Mouse (Mus musculus) neural tube, embryonic 13.5 days (tissue): ENCODE results near the gene Ubtd2. TPM values are rescaled to one million over a fixed set of nuclear protein-coding genes. Genes with fewer than 3 reads are reported as not detected.
A peak's percentile ranks its signal among the peaks of the same experiment; 100 is the strongest.

Experiments
- ATAC-seq: fragments of 200-750 bp; cut with Nextera tagmentation; 2 replicates; pipeline ENCODE4 v1.8.0; 2017; ENCODE audit warnings: low read depth, mild to moderate bottlenecking, moderate TSS enrichment, moderate library complexity
- H3K27ac ChIP-seq: fragments of 300-500 bp; sonication (generic); replicated peaks from 2 replicates; pipeline ENCODE4 v1.5.1; 2015; ENCODE audit warnings: moderate library complexity, mild to moderate bottlenecking, inconsistent platforms
- H3K27me3 ChIP-seq: fragments of 300-500 bp; sonication (generic); 2 replicates; pipeline ENCODE4 v1.6.1; 2015; ENCODE audit warnings: mild to moderate bottlenecking, inconsistent platforms
- H3K36me3 ChIP-seq: fragments of 300-500 bp; sonication (generic); 2 replicates; pipeline ENCODE4 v1.6.1; 2015; ENCODE audit warnings: mild to moderate bottlenecking, inconsistent platforms
- H3K4me1 ChIP-seq: fragments of 300-500 bp; sonication (generic); replicated peaks from 2 replicates; pipeline ENCODE4 v1.6.1; 2015; ENCODE audit warnings: inconsistent platforms
- H3K4me2 ChIP-seq: fragments of 300-500 bp; sonication (generic); 2 replicates; pipeline ENCODE4 v1.6.1; 2015; ENCODE audit warnings: inconsistent platforms, mild to moderate bottlenecking, moderate library complexity
- H3K4me3 ChIP-seq: fragments of 300-500 bp; sonication (generic); 2 replicates; pipeline ENCODE4 v1.5.1; 2015; ENCODE audit warnings: mild to moderate bottlenecking, inconsistent platforms
- H3K9ac ChIP-seq: fragments of 300-500 bp; sonication (generic); 2 replicates; pipeline ENCODE4 v1.6.1; 2015; ENCODE audit warnings: moderate library complexity, mild to moderate bottlenecking, inconsistent platforms
- H3K9me3 ChIP-seq: fragments of 300-500 bp; sonication (generic); 2 replicates; pipeline ENCODE4 v1.6.1; 2016; ENCODE audit warnings: inconsistent platforms
- WGBS: fragments of 180-500 bp; shearing (Covaris S2); methylation state at CpG from one replicate; pipeline ENCODE4 v1.1.7; 2015; 5-methylcytosine and 5-hydroxymethylcytosine counted together
- polyA plus RNA-seq: library from polyadenylated mRNA; unstranded; fragments of >200 nt; fragmentation: Nextera tagmentation; extraction: Ambion mirVana; gene quantifications from 2 replicates; pipeline ENCODE4 v1.2.1, GENCODE M21; 2015

The Ubtd2 gene
- polyA plus RNA-seq, 1 experiment from 2014 or later = 46.8 TPM

DNA sequence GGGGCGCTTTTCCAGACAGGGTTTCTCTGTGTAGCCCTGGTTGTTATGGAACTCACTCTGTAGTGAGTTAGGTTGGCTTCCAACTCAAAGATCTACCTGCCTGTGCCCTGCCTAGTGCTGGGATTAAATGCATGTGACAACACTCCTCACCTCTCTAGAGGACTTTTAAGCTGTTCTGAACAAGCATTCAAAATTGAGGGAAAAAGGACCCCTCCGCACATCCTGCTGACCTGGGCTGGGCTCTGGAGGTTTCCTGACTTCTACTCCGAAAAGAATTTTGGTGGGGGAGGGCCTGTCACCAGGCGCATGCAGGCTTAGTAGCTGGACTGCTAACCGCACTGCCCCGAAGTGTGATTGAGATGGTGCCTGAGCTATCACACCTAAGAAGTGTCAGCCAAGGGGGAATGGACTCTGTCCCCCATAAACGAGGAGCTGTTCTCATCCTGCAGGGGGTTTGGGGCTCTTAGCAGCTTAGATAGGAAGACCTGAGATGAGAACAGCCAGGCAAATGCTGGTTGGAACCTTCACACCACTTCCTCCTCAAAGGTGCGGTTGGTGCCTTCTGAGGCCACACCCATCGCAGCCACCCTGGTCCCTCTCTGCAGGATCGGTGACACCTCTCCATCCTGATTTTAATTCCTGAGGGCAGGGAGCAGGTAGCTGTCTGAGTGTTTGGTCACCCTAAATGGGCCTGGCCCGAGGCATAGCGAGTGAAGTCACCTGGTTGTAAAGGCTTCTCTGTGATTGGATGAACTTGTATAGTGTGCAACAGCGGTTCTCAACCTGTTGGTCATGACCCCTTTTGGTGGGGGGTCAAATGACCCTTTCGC is 98.4 kb downstream of the Ubtd2 start:
- 76% methylated on average over 14 of the region's 14 CpGs for WGBS
- H3K4me1 ChIP-seq = peaks cover 48% of the 10 kb centered on the region
- H3K9ac ChIP-seq = no peak overlapping the region
- no peaks in the 10 kb centered on the region for H3K27me3 ChIP-seq
- H3K9me3 ChIP-seq = no peaks in the 10 kb centered on the region
- no peak overlapping the region for H3K4me3 ChIP-seq
- no peak overlapping the region for H3K4me2 ChIP-seq
- no peak for ATAC-seq
- no peaks in the 10 kb centered on the region for H3K36me3 ChIP-seq
- H3K27ac ChIP-seq = peak overlapping the region; percentile 70

DNA sequence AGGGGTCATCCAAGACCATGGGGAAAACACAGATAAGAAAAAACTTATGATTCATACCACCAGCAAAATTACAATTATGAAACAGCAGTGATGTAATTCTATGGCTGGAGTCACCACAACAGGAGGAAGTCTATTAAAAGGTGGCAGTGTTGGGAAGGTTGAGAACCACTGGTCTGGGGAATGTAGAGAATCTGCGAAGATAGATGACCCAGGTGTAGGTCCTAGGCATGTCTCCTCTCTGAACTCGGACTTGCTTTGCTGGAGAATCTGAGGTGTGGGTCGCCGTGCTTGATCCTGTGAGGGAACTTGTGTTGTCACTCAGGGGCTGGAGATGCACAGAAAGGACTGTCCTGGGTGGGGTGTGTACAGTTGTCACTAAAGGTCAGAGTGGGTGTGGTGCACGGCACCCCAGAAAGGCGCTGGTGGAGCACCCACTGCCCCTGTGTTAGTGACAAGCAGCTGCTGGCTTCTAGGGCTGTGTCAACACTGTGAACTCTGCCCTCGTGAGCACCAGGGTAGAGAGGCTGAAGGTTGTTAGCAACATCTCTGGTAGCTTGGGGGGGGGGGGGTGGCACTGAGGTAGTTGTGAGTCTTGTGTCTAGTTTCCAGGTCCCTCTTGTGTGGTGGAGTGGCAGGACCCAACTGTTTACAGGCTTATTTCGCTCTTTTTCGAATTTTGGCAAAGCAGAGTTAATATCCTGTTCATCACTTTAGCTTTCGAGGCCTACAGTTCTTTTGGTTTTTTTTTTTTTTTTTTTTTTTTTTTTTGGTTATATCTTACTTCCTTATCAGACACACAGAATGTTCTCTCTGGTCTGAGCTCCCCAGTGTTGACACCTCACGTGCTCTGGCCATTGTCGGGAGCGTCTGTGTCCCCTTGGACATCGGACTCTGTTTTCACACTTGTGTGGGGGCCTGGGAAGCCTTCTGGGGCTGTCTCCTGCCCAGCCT is 99.2 kb downstream of the Ubtd2 start:
- Histone ChIP-seq H3K9me3 (no peaks in the 10 kb centered on the region), H3K36me3 (no peaks in the 10 kb centered on the region), H3K27me3 (no peaks in the 10 kb centered on the region), H3K27ac (no peak overlapping the region), H3K4me3 (no peak overlapping the region), H3K9ac (no peak overlapping the region), H3K4me2 (no peak overlapping the region), H3K4me1 (peaks cover 46% of the 10 kb centered on the region)
- no peak for ATAC-seq
- WGBS = 87% methylated on average over 14 of the region's 14 CpGs

DNA sequence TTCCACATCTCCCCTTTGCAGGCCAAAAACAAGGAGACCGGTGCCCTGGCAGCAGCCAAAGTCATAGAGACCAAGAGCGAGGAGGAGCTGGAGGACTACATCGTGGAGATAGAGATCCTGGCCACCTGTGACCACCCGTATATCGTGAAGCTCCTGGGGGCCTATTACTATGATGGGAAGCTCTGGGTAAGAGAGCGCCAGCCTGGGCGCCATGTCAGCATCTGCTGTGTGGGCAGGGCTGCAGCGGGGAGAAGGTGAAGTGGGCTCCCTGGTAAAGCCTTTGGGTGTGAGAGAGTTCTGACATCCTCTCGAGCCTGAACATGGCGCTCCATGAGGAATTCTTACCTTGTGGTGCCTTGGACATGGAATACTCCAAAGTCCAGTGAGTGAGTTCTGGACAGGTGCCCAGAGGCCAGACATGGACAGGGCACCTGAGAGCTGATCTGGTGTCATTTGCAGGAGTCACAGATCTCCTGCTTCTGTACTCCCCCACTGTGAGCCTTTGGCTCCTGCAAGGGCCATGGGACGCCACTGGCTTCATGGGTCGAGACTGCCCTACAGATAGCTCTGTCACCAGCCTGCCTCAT is 100.0 kb downstream of the Ubtd2 start:
- H3K4me2 ChIP-seq = no peak overlapping the region
- H3K36me3 ChIP-seq = no peaks in the 10 kb centered on the region
- H3K27me3 ChIP-seq = no peaks in the 10 kb centered on the region
- H3K4me3 ChIP-seq = no peak overlapping the region
- no peak overlapping the region for H3K9ac ChIP-seq
- H3K27ac ChIP-seq = no peak overlapping the region
- no peaks in the 10 kb centered on the region for H3K9me3 ChIP-seq
- 92% methylated on average over 12 of the region's 12 CpGs for WGBS
- peaks cover 40% of the 10 kb centered on the region for H3K4me1 ChIP-seq
- ATAC-seq = no peak

DNA sequence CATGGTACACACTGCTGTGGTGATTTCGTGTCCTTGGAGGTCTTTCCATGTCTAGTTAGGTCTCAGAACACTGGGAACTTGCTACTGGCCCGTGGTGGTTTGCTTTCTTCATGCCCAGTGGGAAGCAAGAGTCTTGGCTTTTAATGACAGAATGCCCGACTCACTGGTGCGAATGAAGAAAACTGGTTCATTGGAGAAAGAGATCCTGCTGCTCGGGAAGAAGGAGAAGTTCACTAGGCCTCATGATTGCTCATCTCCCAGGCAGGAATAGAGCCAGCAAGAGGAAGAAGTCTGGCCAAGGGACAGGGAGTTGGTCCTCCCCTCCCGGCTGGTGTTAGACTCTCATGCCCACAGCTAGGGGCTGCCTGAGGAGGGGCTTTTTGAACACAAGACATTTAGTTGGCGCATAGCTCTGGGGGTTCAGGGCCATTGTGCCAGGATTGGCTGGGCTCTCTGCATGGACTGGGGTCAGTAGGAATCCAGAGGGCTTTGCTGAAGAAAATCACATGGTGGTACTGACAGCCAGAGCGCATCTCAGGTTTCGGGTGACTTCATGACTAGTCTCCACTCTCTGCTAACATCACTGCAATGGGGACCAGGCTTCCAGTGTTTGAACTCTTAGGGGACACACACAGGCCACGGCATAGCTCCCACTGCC is 101.3 kb downstream of the Ubtd2 start:
- Histone ChIP-seq H3K4me3 (no peak overlapping the region), H3K27ac (no peak overlapping the region), H3K4me2 (no peak overlapping the region), H3K9me3 (no peaks in the 10 kb centered on the region), H3K27me3 (no peaks in the 10 kb centered on the region), H3K9ac (no peak overlapping the region), H3K36me3 (no peaks in the 10 kb centered on the region), H3K4me1 (peaks cover 29% of the 10 kb centered on the region)
- no peak for ATAC-seq
- 79% methylated on average over 10 of the region's 10 CpGs for WGBS

DNA sequence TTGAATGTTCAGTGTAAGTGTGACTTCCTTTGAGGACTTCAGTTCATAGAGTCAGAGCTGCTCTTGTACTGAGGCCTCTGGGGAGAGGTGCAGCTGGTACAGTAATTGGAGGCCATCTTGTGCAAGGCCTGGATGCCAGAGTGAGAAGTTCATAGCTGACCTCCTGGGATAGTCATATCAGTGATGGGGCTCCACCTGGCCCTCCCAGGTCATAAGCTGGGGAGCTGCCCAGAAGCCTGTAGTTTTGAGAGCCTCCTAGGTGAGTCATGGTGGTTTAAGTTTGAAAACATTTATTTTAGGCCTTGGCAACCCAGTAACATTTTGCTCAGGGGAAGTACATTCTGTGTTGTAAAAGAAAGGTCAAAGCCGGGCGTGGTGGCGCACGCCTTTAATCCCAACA is 102.9 kb downstream of the Ubtd2 start:
- WGBS = 93% methylated on average over 4 of the region's 4 CpGs

DNA sequence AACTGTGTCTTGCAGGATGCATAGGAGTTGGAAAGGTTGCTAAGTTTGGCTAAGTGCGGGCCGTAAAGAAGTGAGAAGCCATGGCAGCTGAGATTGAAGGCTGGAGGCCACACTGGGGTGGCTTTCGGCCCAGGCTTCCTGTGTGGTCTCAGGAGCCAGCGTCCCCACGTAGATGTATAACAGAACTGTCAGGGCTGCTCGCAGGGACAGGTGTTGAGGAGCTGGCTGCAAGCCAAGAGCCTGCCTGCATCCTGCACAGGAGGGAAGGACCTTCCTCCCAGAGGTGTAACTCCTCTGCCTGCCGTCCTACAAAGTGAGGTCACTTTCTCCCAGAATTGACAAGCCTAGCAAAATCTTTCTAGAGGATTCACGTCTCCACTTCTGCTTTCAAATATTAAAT is 103.5 kb downstream of the Ubtd2 start:
- Histone ChIP-seq H3K9ac (no peak overlapping the region), H3K27me3 (no peaks in the 10 kb centered on the region), H3K4me3 (no peak overlapping the region), H3K27ac (no peak overlapping the region), H3K4me1 (peaks cover 27% of the 10 kb centered on the region), H3K9me3 (no peaks in the 10 kb centered on the region), H3K4me2 (no peak overlapping the region), H3K36me3 (no peaks in the 10 kb centered on the region)
- ATAC-seq = no peak
- 53% methylated on average over 8 of the region's 8 CpGs for WGBS

More for the DNA sequence above, 102.9 kb downstream of the Ubtd2 start:
- no peak overlapping the region for H3K9ac ChIP-seq
- H3K4me3 ChIP-seq = no peak overlapping the region
- peaks cover 27% of the 10 kb centered on the region for H3K4me1 ChIP-seq
- H3K27ac ChIP-seq = no peak overlapping the region
- no peaks in the 10 kb centered on the region for H3K27me3 ChIP-seq
- H3K9me3 ChIP-seq = no peaks in the 10 kb centered on the region
- H3K36me3 ChIP-seq = no peaks in the 10 kb centered on the region
- H3K4me2 ChIP-seq = no peak overlapping the region
- ATAC-seq = no peak

DNA sequence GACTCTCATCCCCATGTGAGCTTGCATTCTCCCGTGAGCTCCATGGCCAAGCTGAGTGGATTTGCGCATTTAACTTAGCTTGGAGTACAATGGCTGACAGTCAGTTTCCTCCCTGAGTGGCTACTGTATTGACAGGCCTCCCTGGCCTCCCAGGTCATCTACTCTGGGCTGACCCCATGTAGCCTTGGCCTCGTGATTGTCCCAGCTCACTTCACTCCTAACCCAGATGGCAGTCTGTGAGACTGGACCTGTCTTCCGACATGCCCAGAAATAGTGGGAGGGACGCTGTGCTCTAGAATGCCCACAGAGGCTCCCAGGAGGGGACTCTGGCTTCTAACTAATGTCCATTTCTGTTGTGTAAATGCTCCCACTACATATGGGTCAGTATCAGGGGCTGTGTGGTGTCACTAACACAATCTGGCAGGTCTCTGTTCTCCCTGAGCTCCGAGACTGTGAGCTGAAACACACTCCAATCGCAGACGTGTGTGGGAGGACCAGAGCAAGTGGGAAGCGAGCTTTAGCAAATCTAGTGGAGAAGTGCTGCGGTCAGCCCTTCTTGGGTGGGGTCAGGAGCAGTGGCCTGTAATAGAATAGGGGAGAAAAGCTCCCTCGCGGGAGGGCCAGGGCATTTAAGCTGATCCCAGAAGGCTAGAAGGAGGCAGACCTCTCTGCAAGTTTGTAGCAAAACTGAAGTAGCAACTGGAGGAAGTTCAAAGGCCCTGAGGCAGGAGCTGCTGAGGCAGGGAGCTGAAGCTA is 105.0 kb downstream of the Ubtd2 start:
- no peak overlapping the region for H3K9ac ChIP-seq
- no peak for ATAC-seq
- H3K27ac ChIP-seq = no peak overlapping the region
- H3K4me2 ChIP-seq = no peak overlapping the region
- no peaks in the 10 kb centered on the region for H3K36me3 ChIP-seq
- H3K27me3 ChIP-seq = no peaks in the 10 kb centered on the region
- no peak overlapping the region for H3K4me3 ChIP-seq
- H3K4me1 ChIP-seq = peaks cover 33% of the 10 kb centered on the region
- no peaks in the 10 kb centered on the region for H3K9me3 ChIP-seq
- WGBS = 79% methylated on average over 12 of the region's 12 CpGs

DNA sequence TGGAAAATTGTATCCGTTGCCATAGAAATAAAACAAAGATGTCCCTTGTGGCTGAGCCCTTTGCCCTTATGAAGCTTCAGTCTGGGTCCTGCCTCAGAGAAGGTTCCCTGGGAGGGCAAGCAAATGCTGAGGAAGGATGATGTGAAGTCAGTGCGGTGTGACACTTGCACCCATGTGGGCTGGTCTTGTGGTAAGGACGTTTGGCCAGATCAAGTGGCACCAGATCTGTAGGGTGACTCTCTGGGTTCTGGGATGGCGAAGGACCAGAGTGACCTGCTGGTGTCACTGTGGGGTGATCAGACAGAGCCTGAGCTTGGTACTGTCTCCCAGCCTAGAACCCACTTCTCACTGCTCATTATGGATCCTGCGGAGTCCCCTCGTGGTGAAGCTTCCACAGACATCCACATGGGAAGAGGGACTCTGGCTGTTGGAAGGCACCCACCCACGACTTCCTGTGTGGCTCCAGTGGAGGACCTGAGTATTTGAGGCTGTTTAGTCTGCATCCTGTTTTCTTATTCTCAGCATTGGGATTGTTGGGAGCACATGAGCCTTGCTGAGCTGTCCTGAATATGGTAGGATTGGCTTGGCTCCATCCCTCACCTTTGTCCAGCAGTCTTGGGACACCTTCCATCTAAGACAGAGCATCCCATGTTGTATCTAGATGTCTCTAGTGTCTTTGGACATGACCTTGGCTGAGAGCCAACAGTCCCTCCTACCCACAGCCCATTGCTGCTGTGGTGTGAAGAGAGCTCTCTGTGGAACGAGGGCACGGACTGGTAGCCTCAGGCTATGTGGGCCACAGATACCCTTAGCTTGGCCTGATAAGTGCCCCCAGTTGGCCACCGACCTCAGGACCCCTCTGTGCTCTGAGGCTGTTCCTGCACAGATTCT is 106.5 kb downstream of the Ubtd2 start:
- H3K27me3 ChIP-seq = no peaks in the 10 kb centered on the region
- no peak overlapping the region for H3K27ac ChIP-seq
- peaks cover 41% of the 10 kb centered on the region for H3K4me1 ChIP-seq
- no peak overlapping the region for H3K4me3 ChIP-seq
- WGBS = 77% methylated on average over 10 of the region's 10 CpGs
- H3K4me2 ChIP-seq = no peak overlapping the region
- ATAC-seq = no peak
- no peak overlapping the region for H3K9ac ChIP-seq
- no peaks in the 10 kb centered on the region for H3K36me3 ChIP-seq
- H3K9me3 ChIP-seq = no peaks in the 10 kb centered on the region

DNA sequence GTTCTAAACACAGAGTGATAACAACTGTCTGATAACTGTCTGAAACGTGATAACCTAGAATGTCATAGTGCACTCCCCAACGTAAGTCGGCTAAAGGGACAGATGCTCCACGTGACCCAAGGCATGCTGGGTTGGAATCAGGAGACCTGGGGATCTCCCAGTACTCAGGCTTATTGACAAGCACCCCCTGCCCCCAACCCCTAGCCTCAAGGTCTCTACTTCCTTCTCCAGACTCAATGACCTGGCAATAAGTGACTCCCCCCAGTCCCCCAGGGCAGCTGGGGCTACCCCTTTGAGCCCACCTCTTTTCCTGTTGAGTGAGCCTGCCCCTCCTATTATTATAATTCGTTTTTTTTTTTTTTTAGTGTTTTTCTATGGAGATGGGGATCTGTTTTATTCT is 107.5 kb downstream of the Ubtd2 start:
- Histone ChIP-seq H3K9ac (no peak overlapping the region), H3K27me3 (no peaks in the 10 kb centered on the region), H3K4me3 (no peak overlapping the region), H3K27ac (no peak overlapping the region), H3K4me1 (peaks cover 51% of the 10 kb centered on the region), H3K9me3 (no peaks in the 10 kb centered on the region), H3K36me3 (no peaks in the 10 kb centered on the region), H3K4me2 (no peak overlapping the region)
- no peak for ATAC-seq
- WGBS = 73% methylated on average over 5 of the region's 5 CpGs

DNA sequence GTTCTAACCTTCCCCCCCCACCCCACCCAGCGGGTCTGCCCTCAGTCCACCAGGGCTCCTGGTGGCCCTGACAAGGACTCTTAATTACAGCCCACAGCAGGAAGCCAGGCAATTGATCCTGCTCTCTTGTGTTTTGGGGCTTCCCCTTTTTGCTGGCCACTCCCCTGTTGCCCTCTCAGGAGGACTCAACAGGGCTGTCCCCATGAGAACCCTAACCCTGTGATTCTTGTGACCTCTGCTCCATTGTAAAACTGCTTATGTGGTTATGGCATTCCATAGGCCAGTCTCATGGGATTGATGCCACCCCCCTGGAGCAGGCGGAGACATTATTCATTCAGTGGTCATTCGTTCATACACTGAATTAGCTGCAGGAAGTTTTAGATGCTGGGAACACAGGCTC is 108.5 kb downstream of the Ubtd2 start:
- Histone ChIP-seq H3K27me3 (no peaks in the 10 kb centered on the region), H3K27ac (no peak overlapping the region), H3K9ac (no peak overlapping the region), H3K9me3 (no peaks in the 10 kb centered on the region), H3K4me2 (no peak overlapping the region), H3K4me3 (no peak overlapping the region), H3K36me3 (no peaks in the 10 kb centered on the region), H3K4me1 (peaks cover 50% of the 10 kb centered on the region)
- ATAC-seq = no peak
- WGBS = 22% methylated on average over 3 of the region's 3 CpGs
